Mouse (Mus musculus): ENCODE results near the gene Creb3l4.

Creb3l4 gene

GRCm38 (mm10) chr3:90241251-90241650, 2.1 kb downstream of the Creb3l4 start:
- DNase-seq (ENCODE audit: low read depth in 1 of 2, low spot score in 2 of 2), result no peak

- peak; percentile 78 to 83 for DNase-seq (ENCODE audit: low read depth in 1 of 2, low spot score in 2 of 2)
Measured at GRCm38 (mm10) chr3:90231507-90232333, 11.6 kb downstream of the Creb3l4 start, which contains the start of gene Jtb. Gene Jtb (plus strand): TSS chr3:90231597.

GRCm38 (mm10) chr3:90231075-90231474, 12.2 kb downstream of the Creb3l4 start:
- no peak for DNase-seq (ENCODE audit: low read depth in 1 of 2, low spot score in 2 of 2)

GRCm38 (mm10) chr3:90224331-90224730, 19.0 kb downstream of the Creb3l4 start:
- DNase-seq (ENCODE audit: low read depth in 1 of 2, low spot score in 2 of 2), result no peak

GRCm38 (mm10) chr3:90222941-90223340, 20.4 kb downstream of the Creb3l4 start:
- DNase-seq (ENCODE audit: low read depth in 1 of 2, low spot score in 2 of 2), result no peak

GRCm38 (mm10) chr3:90222455-90222854, 20.9 kb downstream of the Creb3l4 start:
- no peak for DNase-seq (ENCODE audit: low read depth in 1 of 2, low spot score in 2 of 2)

GRCm38 (mm10) chr3:90221123-90221522, 22.2 kb downstream of the Creb3l4 start:
- DNase-seq (ENCODE audit: low read depth in 1 of 2, low spot score in 2 of 2), result no peak

- DNase-seq (ENCODE audit: low read depth in 1 of 2, low spot score in 2 of 2), result no peak
Measured at GRCm38 (mm10) chr3:90220531-90220951, 22.8 kb downstream of the Creb3l4 start.

- DNase-seq (ENCODE audit: low read depth in 1 of 2, low spot score in 2 of 2), result no peak
Measured at GRCm38 (mm10) chr3:90220088-90220487, 23.2 kb downstream of the Creb3l4 start.

GRCm38 (mm10) chr3:90215825-90216380, 27.4 kb downstream of the Creb3l4 start:
- no peak for DNase-seq (ENCODE audit: low read depth in 1 of 2, low spot score in 2 of 2)

- no peak for DNase-seq (ENCODE audit: low read depth in 1 of 2, low spot score in 2 of 2)
Measured at GRCm38 (mm10) chr3:90213956-90214684, 29.2 kb downstream of the Creb3l4 start.

GRCm38 (mm10) chr3:90213377-90213866, 29.9 kb downstream of the Creb3l4 start, which contains the start of the genes Rps27 and Rab13:
Gene Rps27 (minus strand): TSS chr3:90213651.
Gene Rab13 (plus strand): TSS chr3:90213695.
- peak; percentile 79 to 87 for DNase-seq (ENCODE audit: low read depth in 1 of 2, low spot score in 2 of 2)

- no peak for DNase-seq (ENCODE audit: low read depth in 1 of 2, low spot score in 2 of 2)
Measured at GRCm38 (mm10) chr3:90212723-90213122, 30.6 kb downstream of the Creb3l4 start.

- no peak for DNase-seq (ENCODE audit: low read depth in 1 of 2, low spot score in 2 of 2)
Measured at GRCm38 (mm10) chr3:90211475-90212398, 31.6 kb downstream of the Creb3l4 start.

GRCm38 (mm10) chr3:90209908-90210566, 33.3 kb downstream of the Creb3l4 start:
- DNase-seq (ENCODE audit: low read depth in 1 of 2, low spot score in 2 of 2), result no peak

- DNase-seq (ENCODE audit: low read depth in 1 of 2, low spot score in 2 of 2), result no peak
Measured at GRCm38 (mm10) chr3:90208662-90209061, 34.6 kb downstream of the Creb3l4 start.

GRCm38 (mm10) chr3:90204582-90204981, 38.7 kb downstream of the Creb3l4 start:
- no peak for DNase-seq (ENCODE audit: low read depth in 1 of 2, low spot score in 2 of 2)

GRCm38 (mm10) chr3:90203619-90204018, 39.7 kb downstream of the Creb3l4 start:
- DNase-seq (ENCODE audit: low read depth in 1 of 2, low spot score in 2 of 2), result no peak

- DNase-seq (ENCODE audit: low read depth in 1 of 2, low spot score in 2 of 2), result no peak
Measured at GRCm38 (mm10) chr3:90202884-90203283, 40.4 kb downstream of the Creb3l4 start.

GRCm38 (mm10) chr3:90197548-90197947, 45.8 kb downstream of the Creb3l4 start:
- no peak for DNase-seq (ENCODE audit: low read depth in 1 of 2, low spot score in 2 of 2)
